Mouse (Mus musculus) liver, postnatal 0 days (tissue): ENCODE measurements at regions not wholly inside any gene's neighbourhood (a gene's known extent, or its start where the extent isn't known, plus 50 kb on each side); places are given as distances from the start of the nearest gene placed in this dataset.

Experiments used
- CTCF ChIP-seq: sonication (generic); IDR thresholded peaks from 2 replicates; pipeline ENCODE4 v1.5.1; 2016; ENCODE audit warnings: antibody characterized with exemption, low read depth
- EP300 ChIP-seq: IDR thresholded peaks from 2 replicates; pipeline ENCODE4 v1.6.1; 2016; ENCODE audit warnings: antibody characterized with exemption, low read depth, mild to moderate bottlenecking

DNA sequence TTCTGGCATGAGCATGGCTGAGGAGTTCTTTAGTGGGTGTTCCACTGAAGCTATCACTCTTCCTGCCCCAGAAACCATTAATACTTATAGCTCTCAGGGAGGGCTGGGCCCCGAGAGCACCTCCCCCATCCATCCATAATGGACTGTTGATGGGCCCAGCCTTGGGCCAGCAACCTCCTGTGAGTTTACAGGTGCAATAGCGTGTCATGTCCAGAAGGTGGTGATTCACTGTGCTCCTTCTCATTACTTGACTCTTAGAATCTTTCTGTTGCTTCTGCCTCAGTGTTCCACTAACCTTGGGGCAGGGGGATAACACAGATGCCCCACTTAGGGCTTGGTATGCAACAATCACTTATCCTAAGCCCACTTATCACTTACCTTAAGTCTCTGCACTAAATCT lies 225.1 kb upstream of the Tgfbr2 start:
- TF ChIP-seq CTCF: peak; percentile 31; the same call in 1 of the 2 replicates
- TF ChIP-seq EP300: no peak
